Mouse (Mus musculus) MEL (cell line): ENCODE measurements around the gene Rbm46. TPM values are rescaled to one million over a fixed set of nuclear protein-coding genes. Genes with fewer than 3 reads are reported as not detected.

Experiments
- DNase-seq: peaks from one replicate; pipeline ENCODE4 v3.0.0; 2011; ENCODE audit warnings: low read depth, low spot score
- H3K27ac ChIP-seq: 2 replicates; pipeline ENCODE4 v1.5.1; 2012; ENCODE audit warnings: low read depth, mild to moderate bottlenecking, control low read depth, low read length, moderate library complexity; ENCODE audit not compliant: control insufficient read depth
- H3K27me3 ChIP-seq, 2 experiments: fragments of 150-350 bp in 1 of 2; sonication (generic) in 1 of 2; 2 replicates each; pipeline ENCODE4 v1.6.1; 2012; ENCODE audit warnings: low read length in 2 of 2, mild to moderate bottlenecking in 2 of 2, improper control_type of control experiment in 1 of 2, moderate library complexity in 1 of 2; ENCODE audit not compliant: insufficient read depth in 2 of 2, control insufficient read depth in 1 of 2
- H3K36me3 ChIP-seq, 2 experiments: 2 replicates each; pipeline ENCODE4 v1.6.1; 2012 to 2014; ENCODE audit warnings: low read length in 2 of 2, improper control_type of control experiment in 1 of 2, inconsistent platforms in 1 of 2, mild to moderate bottlenecking in 1 of 2; ENCODE audit not compliant: insufficient read depth in 2 of 2, control insufficient read depth in 1 of 2
- H3K4me1 ChIP-seq, 2 experiments: fragments of 150-350 bp in 1 of 2; sonication (generic) in 1 of 2; 2 replicates each; pipeline ENCODE4 v1.6.1; 2012; ENCODE audit warnings: low read length in 2 of 2, improper control_type of control experiment in 1 of 2, mild to moderate bottlenecking in 1 of 2; ENCODE audit not compliant: insufficient read depth in 2 of 2, control insufficient read depth in 1 of 2
- H3K4me3 ChIP-seq, 2 experiments: fragments of 150-350 bp in 1 of 2; sonication (generic) in 1 of 2; 2 replicates each; pipeline ENCODE4 v1.5.1; 2012; ENCODE audit warnings: low read depth in 2 of 2, low read length in 2 of 2, mild to moderate bottlenecking in 2 of 2, moderate library complexity in 2 of 2, control low read depth in 1 of 2, improper control_type of control experiment in 1 of 2; ENCODE audit not compliant: control insufficient read depth in 1 of 2, insufficient read depth in 1 of 2
- H3K79me2 ChIP-seq: 2 replicates; pipeline ENCODE4 v1.6.1; 2012; ENCODE audit warnings: mild to moderate bottlenecking, low read length, moderate library complexity; ENCODE audit not compliant: control insufficient read depth, poor library complexity, insufficient read depth
- H3K9ac ChIP-seq: 2 replicates; pipeline ENCODE4 v1.6.1; 2012; ENCODE audit warnings: low read depth, mild to moderate bottlenecking, control low read depth, low read length, moderate library complexity; ENCODE audit not compliant: control insufficient read depth, poor library complexity, severe bottlenecking
- H3K9me3 ChIP-seq: fragments of 150-350 bp; sonication (generic); replicated peaks from 2 replicates; pipeline ENCODE4 v1.6.1; 2012; ENCODE audit warnings: mild to moderate bottlenecking, low read length, improper control_type of control experiment, moderate library complexity; ENCODE audit not compliant: insufficient read depth
- BHLHE40 ChIP-seq: IDR thresholded peaks from 2 replicates; pipeline ENCODE4 v1.6.1; 2012; ENCODE audit warnings: low read depth, mild to moderate bottlenecking, inconsistent platforms, low read length, improper control_type of control experiment, borderline replicate concordance
- CHD1 ChIP-seq: IDR thresholded peaks from 2 replicates; pipeline ENCODE4 v1.6.1; 2012; ENCODE audit warnings: low read depth, mild to moderate bottlenecking, inconsistent platforms, low read length, improper control_type of control experiment
- CHD2 ChIP-seq: IDR thresholded peaks from 2 replicates; pipeline ENCODE4 v1.6.1; 2011; ENCODE audit warnings: low read length, improper control_type of control experiment
- EP300 ChIP-seq, 2 experiments: IDR thresholded peaks; 2 replicates each; pipeline ENCODE4 v1.6.1; 2011; ENCODE audit warnings: improper control_type of control experiment in 2 of 2, low read length in 2 of 2, low read depth in 1 of 2, mild to moderate bottlenecking in 1 of 2
- JUND ChIP-seq: IDR thresholded peaks from 2 replicates; pipeline ENCODE4 v1.6.1; 2011; ENCODE audit warnings: low read depth, mild to moderate bottlenecking, improper control_type of control experiment, low read length
- MAX ChIP-seq: IDR thresholded peaks from 2 replicates; pipeline ENCODE4 v1.6.1; 2011; ENCODE audit warnings: low read length, improper control_type of control experiment
- MAZ ChIP-seq: IDR thresholded peaks from 2 replicates; pipeline ENCODE4 v1.6.1; 2012; ENCODE audit warnings: low read depth, mild to moderate bottlenecking, inconsistent platforms, low read length, improper control_type of control experiment
- MEF2A ChIP-seq: IDR thresholded peaks from 2 replicates; pipeline ENCODE4 v1.6.1; 2014; ENCODE audit warnings: low read depth, mild to moderate bottlenecking, inconsistent platforms, low read length, improper control_type of control experiment; ENCODE audit not compliant: poor library complexity, insufficient replicate concordance, severe bottlenecking; ENCODE audit errors: extremely low read depth
- NELFE ChIP-seq: IDR thresholded peaks from 2 replicates; pipeline ENCODE4 v1.6.1; 2011; ENCODE audit warnings: low read depth, low read length, improper control_type of control experiment
- POLR2A ChIP-seq, 2 experiments: IDR thresholded peaks; 2 replicates each; pipeline ENCODE4 v1.6.1; 2011 to 2012; ENCODE audit warnings: low read length in 2 of 2, mild to moderate bottlenecking in 2 of 2, control low read depth in 1 of 2, improper control_type of control experiment in 1 of 2, low read depth in 1 of 2, moderate library complexity in 1 of 2; ENCODE audit not compliant: control insufficient read depth in 1 of 2, insufficient read depth in 1 of 2, poor library complexity in 1 of 2
- SIN3A ChIP-seq: IDR thresholded peaks from 2 replicates; pipeline ENCODE4 v1.6.1; 2012; ENCODE audit warnings: low read length, improper control_type of control experiment, inconsistent platforms
- SMC3 ChIP-seq: IDR thresholded peaks from 2 replicates; pipeline ENCODE4 v1.6.1; 2011; ENCODE audit warnings: low read depth, low read length, improper control_type of control experiment
- TAL1 ChIP-seq: IDR thresholded peaks from 2 replicates; pipeline ENCODE4 v1.6.1; 2012; ENCODE audit warnings: mild to moderate bottlenecking, inconsistent platforms, low read length, moderate library complexity, mixed read lengths
- TBP ChIP-seq: IDR thresholded peaks from 2 replicates; pipeline ENCODE4 v1.8.0; 2011; ENCODE audit warnings: low read depth, low read length, improper control_type of control experiment
- TCF12 ChIP-seq: IDR thresholded peaks from 2 replicates; pipeline ENCODE4 v1.6.1; 2014; ENCODE audit warnings: low read depth, mild to moderate bottlenecking, inconsistent platforms, low read length, improper control_type of control experiment, moderate library complexity
- UBTF ChIP-seq: IDR thresholded peaks from 2 replicates; pipeline ENCODE4 v1.6.1; 2012; ENCODE audit warnings: low read depth, mild to moderate bottlenecking, inconsistent platforms, low read length, improper control_type of control experiment, moderate library complexity, borderline replicate concordance; ENCODE audit not compliant: insufficient read depth
- ZC3H11A ChIP-seq: IDR thresholded peaks from 2 replicates; pipeline ENCODE4 v1.6.1; 2012; ENCODE audit warnings: low read depth, mild to moderate bottlenecking, inconsistent platforms, low read length, improper control_type of control experiment
- ZKSCAN1 ChIP-seq: IDR thresholded peaks from 2 replicates; pipeline ENCODE4 v1.6.1; 2012; ENCODE audit warnings: low read depth, mild to moderate bottlenecking, inconsistent platforms, low read length, improper control_type of control experiment, moderate library complexity
- ZMIZ1 ChIP-seq: IDR thresholded peaks from 2 replicates; pipeline ENCODE4 v1.6.1; 2012; ENCODE audit warnings: low read depth, mild to moderate bottlenecking, inconsistent platforms, low read length, improper control_type of control experiment, moderate library complexity
- ZNF384 ChIP-seq: IDR thresholded peaks from 2 replicates; pipeline ENCODE4 v1.6.1; 2012; ENCODE audit warnings: low read depth, mild to moderate bottlenecking, inconsistent platforms, low read length, improper control_type of control experiment
- polyA plus RNA-seq, 2 experiments: library from polyadenylated mRNA; stranded (reverse) in 1 of 2; unstranded in 1 of 2; fragments of >175 nt in 1 of 2; fragments of >200 nt in 1 of 2; gene quantifications; 2 replicates each; pipeline versions ENCODE4 v1.2.1 to v1.2.4; 2012; ENCODE audit warnings: low replicate concordance in 2 of 2, low read depth in 1 of 2; ENCODE audit not compliant: insufficient read length in 2 of 2, insufficient read depth in 1 of 2, missing spikeins in 1 of 2
- total RNA-seq: library from RNA; depleted of rRNA; stranded (reverse); fragments of 300-350 nt; gene quantifications from 2 replicates; pipeline ENCODE4 v1.2.3, GENCODE M21; 2012; rRNA removed

Gene Rbm46
- not detected in 2 replicates for total RNA-seq
- polyA plus RNA-seq, result not detected

DNA sequence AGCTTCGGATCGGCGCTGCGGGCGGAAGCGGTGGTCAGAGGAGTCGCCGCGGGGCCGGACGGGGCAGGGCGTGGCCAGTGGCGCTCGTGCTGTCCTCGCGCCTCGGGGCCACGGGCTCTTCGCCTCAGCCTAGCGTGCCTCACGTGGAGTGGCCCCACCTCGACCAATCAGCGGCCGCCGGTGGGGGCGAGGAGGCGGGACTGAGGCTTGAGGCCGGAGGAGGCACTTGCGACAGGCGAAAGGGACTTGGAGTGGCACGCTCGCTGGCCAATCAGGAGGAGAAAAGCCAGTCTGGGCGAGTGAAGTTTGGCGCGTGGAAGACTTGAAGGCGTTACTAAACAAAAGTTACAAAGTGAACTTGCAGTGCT is at the start of gene Rbm46:
Rbm46 (minus strand) TSS at position 112 of the 368 bp plus-strand sequence.
- H3K27me3 ChIP-seq, result no peaks in the 10 kb centered on the region
- no peaks in the 10 kb centered on the region for H3K9me3 ChIP-seq
- H3K4me3 ChIP-seq, result no peak within 1 kb of the TSS
- no peaks in the 10 kb centered on the region for H3K79me2 ChIP-seq
- DNase-seq, result no peak
- TF ChIP-seq TCF12 (no peak), SMC3 (no peak)
- H3K36me3 ChIP-seq, result no peaks in the 10 kb centered on the region
- H3K27ac ChIP-seq, result no peak within 1 kb of the TSS
- no peaks in the 10 kb centered on the region for H3K4me1 ChIP-seq
- H3K9ac ChIP-seq, result no peak within 1 kb of the TSS

DNA sequence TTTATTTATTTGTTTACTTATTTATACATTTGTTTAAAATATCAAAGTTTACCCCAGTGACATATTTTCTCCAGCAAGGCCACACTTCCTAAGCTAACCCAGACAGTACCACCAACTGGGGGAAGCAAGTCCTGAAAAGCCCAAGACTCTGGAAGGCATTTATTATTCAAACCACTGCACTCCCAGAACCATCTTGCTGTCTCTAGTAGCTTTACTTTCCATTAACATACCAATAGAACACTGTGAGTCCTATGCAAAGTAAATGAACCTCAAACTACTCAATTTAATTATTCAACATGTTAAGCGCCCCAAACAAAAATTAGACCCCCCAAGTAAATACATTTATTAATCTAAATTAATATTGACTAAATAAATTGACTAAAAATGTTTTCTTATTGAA is 39.3 kb upstream of the Rbm46 start:
- DNase-seq, result no peak
- H3K36me3 ChIP-seq, result no peaks in the 10 kb centered on the region
- no peaks in the 10 kb centered on the region for H3K9me3 ChIP-seq
- H3K4me1 ChIP-seq, result no peaks in the 10 kb centered on the region
- no peak overlapping the region for H3K4me3 ChIP-seq
- no peak overlapping the region for H3K27ac ChIP-seq
- H3K79me2 ChIP-seq, result no peaks in the 10 kb centered on the region
- H3K9ac ChIP-seq, result no peak overlapping the region
- H3K27me3 ChIP-seq, result no peaks in the 10 kb centered on the region
- TF ChIP-seq ZNF384, result no peak
- TF ChIP-seq TAL1, result no peak
- no peak for TF ChIP-seq EP300 (IDR thresholded peaks at IDR 0.05; ENCODE audit: low read depth in 1 of 2, low read length in 2 of 2)
- TF ChIP-seq ZC3H11A, result no peak
- TF ChIP-seq POLR2A (IDR thresholded peaks at IDR 0.05; ENCODE audit: control insufficient read depth in 1 of 2, insufficient read depth in 1 of 2, low read depth in 1 of 2, low read length in 2 of 2, poor library complexity in 1 of 2), result no peak
- TF ChIP-seq BHLHE40, result no peak
- TF ChIP-seq JUND, result no peak
- TF ChIP-seq CHD2, result no peak
- no peak for TF ChIP-seq TCF12
- no peak for TF ChIP-seq ZMIZ1
- TF ChIP-seq SMC3, result no peak
- TF ChIP-seq TBP, result no peak
- TF ChIP-seq SIN3A, result no peak
- TF ChIP-seq MAZ, result no peak
- no peak for TF ChIP-seq NELFE
- TF ChIP-seq MEF2A, result no peak
- TF ChIP-seq ZKSCAN1, result no peak
- TF ChIP-seq UBTF, result no peak
- TF ChIP-seq CHD1, result no peak
- no peak for TF ChIP-seq MAX
